Mouse (Mus musculus) limb, embryonic 13.5 days (tissue): ENCODE measurements around the gene Ankrd13b. TPM values are rescaled to one million over a fixed set of nuclear protein-coding genes. Genes with fewer than 3 reads are reported as not detected.
A peak's percentile ranks its signal among the peaks of the same experiment; 100 is the strongest.

Source experiments
- ATAC-seq: fragments of 200-750 bp; cut with Nextera tagmentation; 2 replicates; pipeline ENCODE4 v1.8.0; 2017; ENCODE audit warnings: low read depth, moderate number of reproducible peaks, moderate TSS enrichment; ENCODE audit not compliant: low FRiP score
- H3K27ac ChIP-seq: fragments of 300-500 bp; sonication (generic); 2 replicates; pipeline ENCODE4 v1.5.1; 2015; ENCODE audit warnings: inconsistent platforms, mild to moderate bottlenecking, moderate library complexity
- H3K27me3 ChIP-seq: fragments of 300-500 bp; sonication (generic); 2 replicates; pipeline ENCODE4 v1.6.1; 2015; ENCODE audit warnings: mild to moderate bottlenecking, inconsistent platforms
- H3K36me3 ChIP-seq: fragments of 300-500 bp; sonication (generic); 2 replicates; pipeline ENCODE4 v1.6.1; 2015; ENCODE audit warnings: inconsistent platforms, mild to moderate bottlenecking, moderate library complexity
- H3K4me1 ChIP-seq: fragments of 300-500 bp; sonication (generic); 2 replicates; pipeline ENCODE4 v1.6.1; 2015; ENCODE audit warnings: inconsistent platforms
- H3K4me2 ChIP-seq: fragments of 300-500 bp; sonication (generic); replicated peaks from 2 replicates; pipeline ENCODE4 v1.6.1; 2015; ENCODE audit warnings: inconsistent platforms, mild to moderate bottlenecking, moderate library complexity
- H3K4me3 ChIP-seq: fragments of 300-500 bp; sonication (generic); 2 replicates; pipeline ENCODE4 v1.5.1; 2015; ENCODE audit warnings: moderate library complexity, mild to moderate bottlenecking, inconsistent platforms
- H3K9ac ChIP-seq: fragments of 300-500 bp; sonication (generic); 2 replicates; pipeline ENCODE4 v1.6.1; 2015; ENCODE audit warnings: mild to moderate bottlenecking, inconsistent platforms
- H3K9me3 ChIP-seq: fragments of 300-500 bp; sonication (generic); 2 replicates; pipeline ENCODE4 v1.6.1; 2016; ENCODE audit warnings: inconsistent platforms
- WGBS: fragments of 180-500 bp; shearing (Covaris S2); methylation state at CpG from one replicate; pipeline ENCODE4 v1.1.7; 2015; 5-methylcytosine and 5-hydroxymethylcytosine counted together
- polyA plus RNA-seq: library from polyadenylated mRNA; unstranded; fragments of >200 nt; fragmentation: Nextera tagmentation; extraction: Ambion mirVana; gene quantifications from 2 replicates; pipeline ENCODE4 v1.2.1, GENCODE M21; 2015

The Ankrd13b gene
- polyA plus RNA-seq, 1 experiment from 2014 or later = 10.4 TPM

DNA sequence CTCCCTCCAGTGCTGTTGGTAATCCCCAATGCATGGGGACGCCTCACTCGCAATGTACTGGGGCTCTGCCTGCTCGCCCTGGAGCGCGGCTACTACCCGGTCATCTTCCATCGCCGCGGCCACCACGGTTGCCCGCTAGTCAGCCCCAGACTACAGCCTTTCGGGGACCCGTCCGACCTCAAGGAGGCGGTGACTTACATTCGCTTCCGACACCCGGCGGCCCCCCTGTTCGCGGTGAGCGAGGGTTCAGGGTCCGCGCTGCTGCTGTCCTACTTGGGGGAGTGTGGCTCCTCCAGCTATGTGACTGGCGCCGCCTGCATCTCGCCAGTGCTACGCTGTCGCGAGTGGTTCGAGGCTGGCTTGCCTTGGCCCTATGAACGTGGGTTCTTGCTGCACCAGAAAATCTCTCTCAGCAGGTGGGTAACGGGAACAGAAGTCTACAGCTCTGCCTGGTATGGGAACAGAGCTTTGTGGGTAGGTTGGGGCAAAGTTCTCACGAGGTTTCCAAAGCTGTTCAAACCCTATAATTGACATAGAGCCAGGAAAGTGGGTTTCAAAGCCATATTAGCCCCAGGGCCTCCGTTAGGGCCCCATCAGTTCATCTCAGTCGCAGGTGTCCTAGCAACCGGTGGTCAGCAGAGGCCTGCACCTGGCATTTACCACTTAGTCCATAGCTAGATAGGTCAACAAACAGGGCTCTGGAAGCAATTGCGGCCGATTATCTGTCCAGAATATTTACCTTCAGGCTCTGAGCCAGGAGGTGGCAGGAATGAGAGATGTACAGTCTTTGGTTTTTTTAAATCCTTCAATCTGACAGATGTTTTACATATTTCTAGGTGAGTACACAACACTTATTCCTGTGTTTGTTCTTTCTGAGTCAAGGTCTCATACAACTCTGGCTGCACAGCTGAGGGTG, 26.4 kb upstream of the Ankrd13b start, which contains the start of gene Trp53i13:
Gene Trp53i13 (minus strand): TSS at position 344 of the 916 bp plus-strand sequence.
- peak within 1 kb of the TSS; percentile 65 for H3K9ac ChIP-seq
- H3K9me3 ChIP-seq = no peaks in the 10 kb centered on the region
- H3K27ac ChIP-seq = no peak within 1 kb of the TSS
- H3K4me2 ChIP-seq = peak within 1 kb of the TSS; percentile 97
- peak within 1 kb of the TSS; percentile 67 for H3K4me3 ChIP-seq
- no peak for ATAC-seq
- no peaks in the 10 kb centered on the region for H3K36me3 ChIP-seq
- H3K4me1 ChIP-seq = peaks cover 41% of the 10 kb centered on the region
- WGBS = 7% methylated on average over 39 of the region's 39 CpGs
- peaks cover 43% of the 10 kb centered on the region for H3K27me3 ChIP-seq

DNA sequence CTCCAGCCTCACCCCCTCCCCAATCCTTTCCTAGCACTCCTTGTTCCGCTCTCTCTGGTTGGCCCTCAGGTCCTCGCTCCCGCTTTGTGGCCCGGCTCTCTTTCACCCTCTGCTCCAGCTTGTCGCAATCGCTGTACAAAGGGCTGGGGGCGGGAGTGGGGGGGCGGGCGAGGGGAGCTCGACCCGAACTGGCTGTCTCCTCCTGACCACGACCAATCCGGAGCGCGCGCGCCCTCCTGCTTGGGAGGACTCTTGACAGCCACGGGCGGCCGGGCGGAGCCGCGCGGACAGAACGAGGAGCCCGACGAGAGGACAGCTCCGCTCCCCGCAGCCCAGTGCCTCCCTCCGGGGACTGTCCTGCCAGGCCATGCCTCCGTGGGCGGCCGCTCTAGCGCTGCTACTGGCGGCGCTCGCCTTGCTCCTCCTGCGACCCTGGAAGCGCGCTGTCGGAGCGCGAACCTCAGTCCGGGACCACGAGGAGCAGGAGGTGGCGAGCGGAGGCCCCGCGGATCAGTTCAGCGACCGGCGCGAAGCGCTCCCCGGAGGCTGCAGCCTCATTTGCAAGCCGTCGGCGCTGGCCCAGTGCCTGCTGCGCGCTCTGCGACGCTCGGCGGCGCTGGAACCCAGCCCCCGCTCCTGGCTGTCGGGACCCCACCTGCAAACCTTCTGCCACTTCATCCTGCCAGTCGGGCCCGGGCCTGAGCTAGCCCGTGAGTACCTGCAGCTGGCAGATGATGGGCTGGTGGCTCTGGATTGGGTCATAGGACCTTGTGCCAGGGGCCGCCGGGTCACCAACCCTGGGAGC, 25.6 kb upstream of the Ankrd13b start, which contains the start of gene Abhd15:
Gene Abhd15 (plus strand): TSS at position 290 of the 805 bp plus-strand sequence.
- H3K9me3 ChIP-seq = no peaks in the 10 kb centered on the region
- no peak within 1 kb of the TSS for H3K27ac ChIP-seq
- ATAC-seq = peak; percentile 19; the same call in 1 of the 2 replicates
- WGBS = under 1% methylated on average over 68 of the region's 72 CpGs
- H3K9ac ChIP-seq = peak within 1 kb of the TSS; percentile 65
- peaks cover 43% of the 10 kb centered on the region for H3K27me3 ChIP-seq
- peaks cover 3% of the 10 kb centered on the region for H3K36me3 ChIP-seq
- peak within 1 kb of the TSS; percentile 67 for H3K4me3 ChIP-seq
- peaks cover 42% of the 10 kb centered on the region for H3K4me1 ChIP-seq
- peak within 1 kb of the TSS; percentile 97 for H3K4me2 ChIP-seq

DNA sequence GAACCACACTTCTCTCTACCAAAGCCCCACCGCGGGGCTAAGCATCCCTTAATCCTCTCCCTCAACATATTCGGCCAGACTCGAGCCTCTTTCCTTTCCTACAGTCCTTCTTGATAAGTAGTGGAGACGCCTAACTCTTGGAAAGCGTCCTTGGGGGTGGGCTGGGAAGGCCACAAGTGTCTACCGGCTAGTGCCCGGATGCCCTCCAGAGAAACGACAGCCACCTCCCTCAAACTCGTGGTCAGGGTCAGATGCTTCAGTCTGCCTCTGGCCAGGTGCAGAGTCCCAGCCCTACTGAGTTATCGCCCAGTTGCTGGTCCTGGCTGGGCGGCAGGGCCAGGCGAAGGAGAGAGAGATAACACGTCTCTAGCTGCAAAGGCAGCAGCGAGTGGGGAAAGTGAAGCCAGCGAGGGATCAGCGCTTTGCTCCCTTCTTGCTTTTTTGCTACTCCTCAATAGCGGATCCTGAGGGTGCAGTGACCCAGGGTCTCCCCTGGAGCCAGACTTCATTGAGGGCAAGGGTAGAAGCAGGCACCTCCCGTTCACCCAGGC, 24.9 kb upstream of the Ankrd13b start:
- Histone ChIP-seq H3K4me1 (peaks cover 45% of the 10 kb centered on the region), H3K4me3 (peak overlapping the region; percentile 67), H3K27ac (no peak overlapping the region), H3K36me3 (peaks cover 10% of the 10 kb centered on the region), H3K9ac (peak overlapping the region; percentile 65), H3K4me2 (peak overlapping the region; percentile 97), H3K9me3 (no peaks in the 10 kb centered on the region), H3K27me3 (peaks cover 43% of the 10 kb centered on the region)
- WGBS = 8% methylated on average over 19 of the region's 19 CpGs
- ATAC-seq = no peak

DNA sequence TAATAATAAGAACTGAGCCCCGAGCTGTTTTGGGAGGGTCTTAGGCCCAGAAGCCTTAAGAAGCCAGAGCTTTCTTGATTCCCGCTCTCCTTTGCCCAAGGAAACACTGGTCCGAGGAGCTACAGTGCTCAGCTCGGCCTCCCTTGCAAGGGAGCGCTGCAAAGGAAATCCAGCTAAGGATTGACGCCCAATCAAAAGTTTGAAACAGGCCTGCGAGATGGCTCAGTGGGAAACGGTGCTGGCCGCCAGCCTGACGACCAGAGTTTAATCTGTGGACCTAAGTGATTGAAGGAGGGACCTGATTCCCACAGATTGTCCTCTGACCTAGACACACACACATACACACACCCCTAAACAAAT, 24.3 kb upstream of the Ankrd13b start:
- Histone ChIP-seq H3K36me3 (peaks cover 16% of the 10 kb centered on the region), H3K9ac (peak overlapping the region; percentile 57), H3K4me3 (peak overlapping the region; percentile 67), H3K27me3 (peaks cover 43% of the 10 kb centered on the region), H3K4me1 (peaks cover 49% of the 10 kb centered on the region), H3K9me3 (no peaks in the 10 kb centered on the region), H3K4me2 (peak overlapping the region; percentile 97), H3K27ac (no peak overlapping the region; the same call in 1 of the 2 replicates)
- 4% methylated on average over 10 of the region's 10 CpGs for whole genome bisulfite sequencing
- no peak for ATAC-seq

DNA sequence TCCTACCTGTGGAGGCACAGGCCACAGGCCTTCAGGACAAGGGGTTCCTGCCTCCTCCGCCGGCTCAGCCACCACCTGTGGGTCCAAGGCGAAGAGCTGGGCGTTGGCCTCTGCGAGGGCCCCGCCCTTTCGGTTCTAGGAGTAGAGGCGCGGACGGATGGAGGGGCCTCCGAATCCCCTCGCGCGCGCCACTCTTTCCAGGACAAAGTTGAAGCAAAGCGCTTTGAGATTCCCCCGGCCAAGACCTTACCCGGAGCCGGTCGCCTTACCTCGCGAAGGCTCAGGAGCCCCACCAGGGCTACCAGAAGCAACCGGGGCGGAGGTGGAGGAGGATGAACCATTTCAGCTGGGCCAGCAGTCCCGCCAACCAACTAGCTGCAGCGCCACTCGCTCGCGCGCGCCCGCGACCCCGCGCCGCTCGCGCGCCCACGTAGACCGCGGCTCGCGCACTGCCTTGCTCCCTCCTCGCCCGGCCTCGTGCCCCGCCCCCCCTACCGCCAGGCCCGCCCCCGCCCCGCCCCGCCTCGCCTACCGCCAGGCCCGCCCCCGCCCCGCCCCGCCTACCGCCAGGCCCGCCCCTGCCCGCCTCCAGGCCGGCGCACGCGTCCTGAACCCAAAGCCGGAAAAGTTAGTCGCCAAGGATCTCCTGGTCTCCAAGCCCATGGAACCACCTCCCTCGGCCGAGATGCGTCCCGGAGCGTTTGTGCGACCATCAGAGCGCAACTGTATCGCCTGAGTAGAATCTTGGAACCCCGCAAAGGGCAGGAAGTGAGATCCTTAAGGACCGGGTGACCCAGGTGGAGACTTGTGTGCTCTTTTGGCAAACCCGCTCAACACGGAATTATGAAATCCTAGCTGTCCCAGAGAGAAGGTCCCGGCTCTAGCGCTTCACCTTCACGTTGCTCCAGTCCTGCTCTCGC, 23.7 kb upstream of the Ankrd13b start:
- peaks cover 38% of the 10 kb centered on the region for H3K27me3 ChIP-seq
- peaks cover 56% of the 10 kb centered on the region for H3K4me1 ChIP-seq
- peak overlapping the region; percentile 67 for H3K4me3 ChIP-seq
- no peaks in the 10 kb centered on the region for H3K9me3 ChIP-seq
- peak; percentile 78 for ATAC-seq
- peak overlapping the region; percentile 69 for H3K27ac ChIP-seq
- under 1% methylated on average over 81 of the region's 84 CpGs for WGBS
- peaks cover 17% of the 10 kb centered on the region for H3K36me3 ChIP-seq
- H3K4me2 ChIP-seq = peak overlapping the region; percentile 97
- peak overlapping the region; percentile 79 for H3K9ac ChIP-seq

DNA sequence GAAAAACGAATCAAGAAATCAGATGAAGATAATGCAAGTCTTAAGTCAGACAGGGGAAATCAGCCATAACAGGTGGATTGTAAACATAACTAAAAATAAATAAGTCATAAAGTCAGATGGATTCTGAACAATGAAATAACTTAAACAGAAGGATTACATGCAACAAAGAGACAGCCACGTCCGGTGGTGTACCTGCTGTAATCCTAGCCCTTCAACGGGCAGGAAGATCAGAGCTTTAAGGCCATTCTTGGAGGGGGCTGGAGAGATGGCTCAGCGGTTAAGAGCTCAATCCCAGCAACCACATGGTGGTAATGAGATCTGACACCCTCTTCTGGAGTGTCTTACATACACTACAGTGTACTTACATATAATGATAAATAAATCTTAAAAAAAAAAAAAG, 21.9 kb upstream of the Ankrd13b start:
- Histone ChIP-seq H3K4me3 (no peak overlapping the region), H3K27me3 (peaks cover 22% of the 10 kb centered on the region), H3K4me1 (peaks cover 63% of the 10 kb centered on the region), H3K9ac (no peak overlapping the region), H3K4me2 (peak overlapping the region; percentile 97), H3K9me3 (no peaks in the 10 kb centered on the region), H3K27ac (no peak overlapping the region), H3K36me3 (peaks cover 32% of the 10 kb centered on the region)
- no peak for ATAC-seq
- WGBS = 74% methylated on average over 5 of the region's 5 CpGs

DNA sequence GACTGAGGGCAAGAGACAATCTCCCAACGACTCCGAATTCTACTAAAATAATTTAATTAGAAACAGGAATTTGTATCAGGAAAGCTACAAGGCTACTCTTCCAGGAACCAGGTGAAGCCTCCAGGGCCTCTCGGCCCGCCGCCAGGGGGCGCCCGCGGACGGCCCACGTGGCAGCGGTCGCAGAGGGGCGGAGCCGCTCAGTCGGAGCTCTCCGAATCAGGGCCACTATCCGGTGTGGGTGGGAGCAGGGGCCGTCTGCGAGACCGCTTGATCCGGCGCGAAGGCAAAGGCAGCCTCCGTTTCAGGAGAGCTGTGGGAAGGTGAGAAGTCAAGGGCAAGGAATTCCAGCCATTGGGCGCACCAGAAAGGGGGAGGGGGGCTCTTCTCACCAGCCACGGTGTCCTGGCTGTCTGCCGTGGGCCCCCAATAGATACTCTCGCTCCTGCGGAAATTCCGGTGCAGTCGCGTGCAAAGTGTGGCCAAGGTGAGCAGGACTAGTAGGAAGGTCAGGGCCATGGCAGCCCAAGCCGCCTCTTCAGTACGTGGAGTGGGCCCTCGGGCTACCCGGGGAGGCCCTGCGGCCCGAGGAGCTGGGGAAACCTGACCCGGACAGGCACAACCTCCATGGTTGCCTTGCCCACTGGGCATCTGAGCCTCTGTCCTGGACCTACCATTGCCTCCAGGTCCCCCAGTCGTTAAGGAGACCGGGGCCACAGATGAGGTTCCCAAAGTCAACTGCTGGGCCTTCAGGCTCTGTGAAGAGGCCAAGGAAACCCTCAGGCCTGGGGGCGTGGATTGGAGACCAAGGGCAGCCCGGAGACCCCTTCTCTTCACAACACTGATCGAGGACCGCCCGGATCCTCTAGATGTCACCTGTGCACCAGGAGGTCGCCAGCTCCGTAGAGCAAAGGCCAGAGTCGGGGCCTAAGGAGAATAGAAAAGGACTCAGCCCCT, 18.9 kb upstream of the Ankrd13b start:
- Histone ChIP-seq H3K27me3 (no peaks in the 10 kb centered on the region), H3K4me3 (peak overlapping the region; percentile 45), H3K27ac (peak overlapping the region; percentile 69), H3K4me2 (peak overlapping the region; percentile 77), H3K36me3 (peaks cover 62% of the 10 kb centered on the region), H3K9me3 (no peaks in the 10 kb centered on the region), H3K9ac (peak overlapping the region; percentile 69), H3K4me1 (peaks cover 35% of the 10 kb centered on the region)
- 15% methylated on average over 49 of the region's 49 CpGs for WGBS
- ATAC-seq = peak; percentile 66

DNA sequence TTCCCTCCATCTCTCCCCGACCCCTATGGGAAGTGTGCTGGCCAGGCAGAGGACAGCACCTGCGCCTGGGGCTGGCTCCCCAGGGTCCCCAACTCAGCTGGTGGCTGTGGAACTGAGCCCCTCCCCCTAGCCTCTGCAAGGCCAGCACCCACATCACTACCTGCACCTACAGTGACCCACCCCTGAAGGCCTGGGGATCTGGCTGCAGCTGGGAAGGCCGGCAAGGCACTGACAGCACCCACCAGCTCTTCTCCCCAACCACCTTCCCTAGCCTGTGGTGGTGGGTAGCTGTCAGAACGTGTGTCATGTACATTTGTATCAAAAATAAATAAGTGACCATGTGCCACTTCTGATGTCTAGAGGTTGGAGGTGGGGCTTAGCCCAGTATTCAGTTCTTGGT, 17.9 kb upstream of the Ankrd13b start:
- Histone ChIP-seq H3K4me2 (no peak overlapping the region; the same call in 1 of the 2 replicates), H3K9me3 (no peaks in the 10 kb centered on the region), H3K4me1 (peaks cover 34% of the 10 kb centered on the region), H3K4me3 (no peak overlapping the region), H3K27ac (peak overlapping the region; percentile 65), H3K9ac (no peak overlapping the region; the same call in 1 of the 2 replicates), H3K36me3 (peaks cover 71% of the 10 kb centered on the region), H3K27me3 (no peaks in the 10 kb centered on the region)
- 70% methylated on average over 4 of the region's 4 CpGs for WGBS
- ATAC-seq = no peak

DNA sequence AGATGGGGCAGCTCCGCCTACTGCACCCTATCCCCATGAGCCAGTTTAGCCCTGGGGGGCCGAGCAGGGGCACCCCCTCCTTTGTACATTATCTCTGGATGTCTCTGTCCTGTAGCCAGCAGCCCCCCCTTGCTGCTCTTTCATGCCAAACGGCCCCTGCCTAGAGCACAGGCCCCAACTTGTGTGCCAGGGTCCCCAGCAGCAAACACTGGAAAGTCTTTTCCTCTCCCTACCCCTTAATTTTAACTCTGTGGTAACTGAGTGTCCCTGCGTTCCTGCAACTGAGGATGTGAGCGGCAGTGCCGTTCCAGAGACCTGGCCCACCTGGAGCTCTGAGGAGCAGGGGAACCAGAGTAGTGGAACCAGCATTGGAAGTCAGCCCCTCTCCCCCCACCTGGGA, 17.5 kb upstream of the Ankrd13b start:
- no peak overlapping the region for H3K4me3 ChIP-seq
- no peak for ATAC-seq
- H3K9me3 ChIP-seq = no peaks in the 10 kb centered on the region
- no peak overlapping the region; the same call in 1 of the 2 replicates for H3K9ac ChIP-seq
- H3K36me3 ChIP-seq = peaks cover 76% of the 10 kb centered on the region
- no peaks in the 10 kb centered on the region for H3K27me3 ChIP-seq
- H3K27ac ChIP-seq = peak overlapping the region; percentile 3; the same call in 1 of the 2 replicates
- peaks cover 30% of the 10 kb centered on the region for H3K4me1 ChIP-seq
- 70% methylated on average over 6 of the region's 6 CpGs for WGBS
- H3K4me2 ChIP-seq = no peak overlapping the region

DNA sequence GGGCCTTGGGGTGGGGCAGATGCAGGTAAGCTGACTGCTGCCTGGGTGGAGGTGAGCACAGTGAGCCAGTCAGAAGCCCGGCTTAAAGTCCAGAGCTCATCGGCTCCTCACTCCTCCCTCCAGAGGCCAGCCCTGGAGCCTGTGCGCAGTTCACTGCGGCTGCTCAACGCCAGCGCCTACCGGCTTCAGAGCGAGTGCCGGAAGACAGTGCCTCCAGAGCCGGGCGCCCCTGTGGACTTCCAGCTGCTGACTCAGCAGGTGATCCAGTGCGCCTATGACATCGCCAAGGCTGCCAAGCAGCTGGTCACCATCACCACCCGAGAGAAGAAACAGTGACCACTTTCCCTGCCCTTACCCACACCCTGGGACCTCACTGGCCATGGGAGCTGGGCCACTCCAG, 16.8 kb upstream of the Ankrd13b start:
- Histone ChIP-seq H3K4me3 (no peak overlapping the region), H3K36me3 (peaks cover 82% of the 10 kb centered on the region), H3K9ac (no peak overlapping the region), H3K27ac (no peak overlapping the region), H3K27me3 (no peaks in the 10 kb centered on the region), H3K4me1 (peaks cover 24% of the 10 kb centered on the region), H3K4me2 (no peak overlapping the region), H3K9me3 (no peaks in the 10 kb centered on the region)
- no peak for ATAC-seq
- whole genome bisulfite sequencing = 84% methylated on average over 14 of the region's 14 CpGs
